Mouse (Mus musculus) ES-E14 (cell line): ENCODE results near the gene Fbxw4. TPM values are rescaled to one million over a fixed set of nuclear protein-coding genes. Genes with fewer than 3 reads are reported as not detected.
A peak's percentile ranks its signal among the peaks of the same experiment; 100 is the strongest.
"Not testable (repeated sequence)": the region's sequence is repeated elsewhere in the genome, so short reads cannot be mapped to it uniquely, and the experiment has no call there.

ENCODE experiments used
- DNase-seq: peaks from one replicate; pipeline ENCODE4 v3.0.0-alpha.2; 2013; ENCODE audit warnings: low read depth, low spot score
- H3K27ac ChIP-seq: 2 replicates; pipeline ENCODE4 v1.5.1; 2012; ENCODE audit warnings: low read depth, mild to moderate bottlenecking, low read length, moderate library complexity, mixed read lengths; ENCODE audit not compliant: poor library complexity, insufficient read depth, severe bottlenecking
- H3K36me3 ChIP-seq: 2 replicates; pipeline ENCODE4 v1.6.1; 2012; ENCODE audit warnings: mild to moderate bottlenecking, low read length, moderate library complexity, mixed read lengths; ENCODE audit not compliant: control insufficient read depth, poor library complexity, insufficient read depth, severe bottlenecking
- H3K4me1 ChIP-seq, 2 experiments: fragments of 150-350 bp in 1 of 2; sonication (generic) in 1 of 2; 2 replicates each; pipeline ENCODE4 v1.6.1; 2012; ENCODE audit warnings: low read length in 2 of 2, mild to moderate bottlenecking in 1 of 2, mixed read lengths in 1 of 2; ENCODE audit not compliant: control insufficient read depth in 2 of 2, insufficient read depth in 2 of 2, poor library complexity in 1 of 2
- H3K4me3 ChIP-seq, 2 experiments: fragments of 150-350 bp in 1 of 2; sonication (generic) in 1 of 2; 2 replicates each; pipeline ENCODE4 v1.5.1; 2012; ENCODE audit warnings: low read length in 2 of 2, low read depth in 1 of 2, mild to moderate bottlenecking in 1 of 2, mixed read lengths in 1 of 2; ENCODE audit not compliant: insufficient read depth in 1 of 2, poor library complexity in 1 of 2, severe bottlenecking in 1 of 2
- H3K9ac ChIP-seq: 2 replicates; pipeline ENCODE4 v1.6.1; 2012; ENCODE audit warnings: low read depth, mild to moderate bottlenecking, low read length, mixed read lengths; ENCODE audit not compliant: poor library complexity, insufficient read depth, severe bottlenecking
- H3K9me3 ChIP-seq: fragments of 150-350 bp; sonication (generic); 2 replicates; pipeline ENCODE4 v1.6.1; 2012; ENCODE audit warnings: low read depth, mild to moderate bottlenecking, low read length; ENCODE audit not compliant: control insufficient read depth, insufficient read depth
- CHD2 ChIP-seq: IDR thresholded peaks from 2 replicates; pipeline ENCODE4 v1.6.1; 2014; ENCODE audit warnings: mild to moderate bottlenecking, low read depth, low read length, inconsistent platforms
- HCFC1 ChIP-seq: IDR thresholded peaks from 2 replicates; pipeline ENCODE4 v1.6.1; 2012; ENCODE audit warnings: low read length, inconsistent platforms, borderline replicate concordance; ENCODE audit not compliant: insufficient read depth
- MAFK ChIP-seq: IDR thresholded peaks from 2 replicates; pipeline ENCODE4 v1.6.1; 2014; ENCODE audit warnings: mild to moderate bottlenecking, low read depth, low read length, inconsistent platforms; ENCODE audit not compliant: insufficient read depth
- ZC3H11A ChIP-seq: IDR thresholded peaks from 2 replicates; pipeline ENCODE4 v1.6.1; 2012; ENCODE audit warnings: low read depth, mild to moderate bottlenecking, inconsistent platforms, low read length, borderline replicate concordance
- ZNF384 ChIP-seq: IDR thresholded peaks from 2 replicates; pipeline ENCODE4 v1.6.1; 2012; ENCODE audit warnings: low read depth, low read length, inconsistent platforms
- in situ Hi-C, 2 experiments: fragments of 600-800 bp; cut with MboI; formaldehyde crosslinking; loops; one replicate each; pipeline ENCODE4 v1.15.1; 2025; ENCODE audit warnings: low sequenced_read_pairs in 2 of 2, inconsistent platforms in 1 of 2; ENCODE audit not compliant: unreplicated experiment in 2 of 2
- total RNA-seq: library from RNA; depleted of rRNA; stranded (reverse); fragments of 300-350 nt; gene quantifications from 2 replicates; pipeline ENCODE4 v1.2.3, GENCODE M21; 2012

Gene Fbxw4
- total RNA-seq, 1 experiment: 6.3 TPM

DNA sequence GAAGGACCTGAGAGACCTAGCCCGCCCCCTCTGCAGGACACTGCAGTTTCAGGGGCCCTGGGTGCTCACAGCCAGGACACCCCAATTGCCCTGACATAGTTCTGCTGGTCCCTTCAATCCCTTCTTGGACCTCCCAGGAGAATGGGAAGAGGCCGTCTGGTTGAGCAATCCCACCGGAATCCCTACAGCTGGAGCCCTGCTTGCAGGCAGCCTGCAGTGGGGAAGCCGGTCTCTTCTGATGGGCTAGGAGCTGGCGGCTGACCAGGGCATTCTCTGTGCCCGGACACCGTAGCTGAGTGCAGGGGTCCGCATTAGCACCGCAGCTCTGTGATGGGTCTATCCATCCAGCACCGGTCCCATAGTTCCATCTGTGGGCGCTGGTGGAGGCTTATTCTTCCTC is 106.0 kb downstream of the Fbxw4 start:
- Histone ChIP-seq H3K9ac (no peak overlapping the region), H3K9me3 (no peaks in the 10 kb centered on the region), H3K4me1 (peaks cover 4 to 10% of the 10 kb centered on the region in 2 experiments; a peak in 1 of 4 replicates), H3K36me3 (peaks cover 33% of the 10 kb centered on the region), H3K4me3 (no peak overlapping the region), H3K27ac (no peak overlapping the region)
- TF ChIP-seq ZNF384 (no peak), ZC3H11A (no peak), MAFK (no peak), CHD2 (no peak)
- DNase-seq: no peak
- in situ Hi-C loops: no loop called here

DNA sequence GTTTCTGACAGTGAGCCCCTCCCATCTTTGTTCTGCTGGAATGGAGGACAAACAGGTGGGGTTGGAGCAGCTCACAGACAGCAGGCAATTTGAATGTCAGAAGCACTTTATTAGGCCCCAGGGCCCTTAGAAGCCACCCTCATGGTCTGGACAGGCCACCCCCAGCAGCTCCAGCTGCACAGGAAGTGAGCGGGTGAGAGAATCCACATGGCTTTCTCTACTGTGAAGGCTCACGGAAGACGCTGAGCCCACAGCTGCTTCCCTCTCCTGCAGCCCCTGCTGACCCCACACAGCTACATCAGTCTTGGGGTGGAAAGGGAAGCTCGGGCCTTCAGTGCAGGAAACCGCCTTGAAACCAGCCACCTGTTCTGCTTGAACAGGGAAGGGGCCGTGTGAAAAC is 107.9 kb downstream of the Fbxw4 start:
- Histone ChIP-seq H3K27ac (no peak overlapping the region), H3K4me1 (peaks cover 4 to 13% of the 10 kb centered on the region in 2 experiments; a peak in 1 of 4 replicates), H3K36me3 (peaks cover 28% of the 10 kb centered on the region), H3K9me3 (no peaks in the 10 kb centered on the region), H3K4me3 (no peak overlapping the region), H3K9ac (no peak overlapping the region)
- DNase-seq: no peak
- in situ Hi-C loops: no loop called here
- no peak for TF ChIP-seq ZNF384
- no peak for TF ChIP-seq MAFK
- no peak for TF ChIP-seq ZC3H11A
- no peak for TF ChIP-seq CHD2
- no peak for TF ChIP-seq HCFC1

DNA sequence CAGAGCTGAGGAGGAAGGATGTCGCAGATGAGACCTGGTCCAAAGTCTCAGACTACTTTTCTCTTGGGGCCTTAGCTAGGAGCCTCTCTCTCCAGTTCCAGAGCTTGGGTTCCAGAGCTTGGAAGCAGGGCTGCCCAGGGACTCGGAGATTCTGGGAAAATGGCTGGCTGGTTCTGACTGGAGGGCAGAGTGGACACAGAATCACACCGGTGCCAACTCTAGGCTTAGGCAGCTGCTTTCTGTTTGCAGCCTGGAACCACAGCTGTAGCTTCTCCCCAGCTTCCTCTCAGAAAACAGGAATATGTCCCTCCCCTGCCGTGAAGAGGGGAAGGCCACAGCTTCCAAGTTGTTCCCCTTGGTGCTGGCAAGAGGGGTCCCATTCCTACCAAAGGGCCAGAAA is 110.2 kb downstream of the Fbxw4 start:
- H3K27ac ChIP-seq: no peak overlapping the region
- no peak overlapping the region for H3K4me3 ChIP-seq
- peaks cover 4 to 13% of the 10 kb centered on the region in 2 experiments; a peak in 1 of 4 replicates for H3K4me1 ChIP-seq
- H3K36me3 ChIP-seq: peaks cover 20% of the 10 kb centered on the region
- no peaks in the 10 kb centered on the region for H3K9me3 ChIP-seq
- no peak overlapping the region for H3K9ac ChIP-seq
- DNase-seq: no peak
- in situ Hi-C loops: loop anchor here (5.0 to 10.0 kb wide), 2 partner anchors 325 to 328 kb away; no protein-coding TSS in a partner anchor
- TF ChIP-seq CHD2 (no peak), HCFC1 (no peak), ZNF384 (no peak), MAFK (no peak), ZC3H11A (no peak)

DNA sequence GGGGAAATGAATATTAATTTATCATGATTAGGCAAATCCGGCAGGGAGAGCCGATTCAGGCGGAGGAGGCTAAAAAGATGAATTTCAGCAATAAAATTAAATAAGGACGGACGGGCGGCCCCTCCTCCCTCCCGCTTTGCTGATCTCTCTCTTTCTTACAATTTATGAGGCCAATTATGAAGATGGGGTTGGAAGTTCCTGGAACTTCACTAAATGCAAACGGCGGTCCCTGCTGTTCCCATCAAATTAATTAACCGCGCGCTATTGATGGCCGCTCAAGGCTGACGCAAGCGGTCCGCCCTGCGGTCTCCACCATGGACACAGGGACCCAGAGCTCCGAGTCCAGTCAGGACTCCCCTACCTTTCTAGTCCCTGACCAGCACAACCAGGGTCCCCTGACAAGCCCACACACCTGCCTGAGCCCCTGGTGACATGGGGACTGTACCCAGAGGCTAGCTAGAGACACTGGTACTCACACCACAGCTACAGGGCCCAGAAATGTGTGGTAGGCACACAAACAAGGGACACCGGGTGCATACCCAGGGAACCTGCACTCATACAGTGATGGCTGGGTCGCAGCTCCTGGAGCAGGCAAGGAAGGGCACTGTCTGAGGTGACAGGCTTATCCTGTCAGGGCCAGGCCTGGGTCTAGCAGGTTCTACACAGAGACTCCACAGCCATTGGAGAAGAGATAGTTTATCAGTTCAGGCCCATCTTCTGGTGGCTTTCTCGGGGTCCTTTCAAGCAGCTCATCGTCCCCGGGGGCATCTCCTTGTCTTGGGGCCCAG is 110.8 kb downstream of the Fbxw4 start:
- Histone ChIP-seq H3K9ac (0 out of 2 replicates have a peak overlapping the region, but pooled peaks have one; percentile 22), H3K36me3 (peaks cover 16% of the 10 kb centered on the region), H3K4me3 (peak overlapping the region; percentile 34 to 43; a peak in 3 of 4 replicates), H3K4me1 (peaks cover 4 to 13% of the 10 kb centered on the region in 2 experiments; a peak in 1 of 4 replicates), H3K27ac (no peak overlapping the region), H3K9me3 (no peaks in the 10 kb centered on the region)
- TF ChIP-seq CHD2: no peak
- TF ChIP-seq HCFC1: no peak
- TF ChIP-seq MAFK: no peak
- TF ChIP-seq ZC3H11A: no peak
- TF ChIP-seq ZNF384: no peak
- no peak for DNase-seq
- in situ Hi-C loops: loop anchor here (5.0 to 10.0 kb wide), 2 partner anchors 325 to 327 kb away; no protein-coding TSS in a partner anchor

DNA sequence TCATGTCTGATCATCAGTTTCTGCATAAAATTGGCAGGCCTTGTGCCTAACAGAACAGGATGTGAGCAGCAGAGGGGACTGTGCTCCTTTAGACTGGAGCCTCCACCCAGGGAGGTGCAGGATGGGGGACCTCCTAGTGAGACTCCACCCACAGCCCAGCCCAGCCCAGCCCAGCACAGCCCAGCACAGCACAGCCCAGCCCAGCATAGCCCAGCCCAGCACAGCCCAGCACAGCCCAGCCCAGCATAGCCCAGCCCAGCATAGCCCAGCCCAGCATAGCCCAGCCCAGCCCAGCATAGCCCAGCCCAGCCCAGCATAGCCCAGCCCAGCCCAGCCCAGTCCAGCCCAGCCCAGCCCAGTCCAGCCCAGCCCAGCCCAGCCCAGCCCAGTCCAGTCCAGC is 111.9 kb downstream of the Fbxw4 start:
- H3K9me3 ChIP-seq, H3K4me3 ChIP-seq, H3K27ac ChIP-seq, H3K9ac ChIP-seq, DNase-seq, H3K36me3 ChIP-seq: not testable (repeated sequence)
- H3K4me1 ChIP-seq: peaks cover 4 to 13% of the 10 kb centered on the region in 2 experiments; a peak in 1 of 4 replicates
- in situ Hi-C loops: loop anchor here (5.0 to 10.0 kb wide), 2 partner anchors 323 to 326 kb away; no protein-coding TSS in a partner anchor
